Mouse (Mus musculus) kidney, embryonic 14.5 days (tissue): ENCODE measurements around the gene Creg2. TPM values are rescaled to one million over a fixed set of nuclear protein-coding genes. Genes with fewer than 3 reads are reported as not detected.

Source experiments
- ATAC-seq: fragments of 200-750 bp; cut with Nextera tagmentation; 2 replicates; pipeline ENCODE4 v1.8.0; 2017; ENCODE audit warnings: moderate number of reproducible peaks, mild to moderate bottlenecking, moderate TSS enrichment, moderate library complexity; ENCODE audit not compliant: low FRiP score, low TSS enrichment
- H3K27ac ChIP-seq: fragments of 300-500 bp; sonication (generic); 2 replicates; pipeline ENCODE4 v1.5.1; 2014; ENCODE audit warnings: low read depth, mild to moderate bottlenecking, low read length, moderate library complexity, mixed read lengths
- H3K27me3 ChIP-seq: fragments of 300-500 bp; sonication (generic); 2 replicates; pipeline ENCODE4 v1.6.1; 2014; ENCODE audit warnings: mild to moderate bottlenecking, low read length; ENCODE audit not compliant: control insufficient read depth, insufficient read depth
- H3K36me3 ChIP-seq: fragments of 300-500 bp; sonication (generic); 2 replicates; pipeline ENCODE4 v1.6.1; 2014; ENCODE audit warnings: low read length, mixed read lengths; ENCODE audit not compliant: control insufficient read depth, insufficient read depth
- H3K4me1 ChIP-seq: fragments of 300-500 bp; sonication (generic); 2 replicates; pipeline ENCODE4 v1.6.1; 2014; ENCODE audit warnings: low read length, mixed read lengths; ENCODE audit not compliant: control insufficient read depth, insufficient read depth
- H3K4me2 ChIP-seq: fragments of 300-500 bp; sonication (generic); replicated peaks from 2 replicates; pipeline ENCODE4 v1.6.1; 2014; ENCODE audit warnings: low read depth, mild to moderate bottlenecking, low read length
- H3K4me3 ChIP-seq: fragments of 300-500 bp; sonication (generic); 2 replicates; pipeline ENCODE4 v1.5.1; 2014; ENCODE audit warnings: mild to moderate bottlenecking, low read length
- H3K9ac ChIP-seq: fragments of 300-500 bp; sonication (generic); 2 replicates; pipeline ENCODE4 v1.6.1; 2014; ENCODE audit warnings: low read depth, mild to moderate bottlenecking, low read length, moderate library complexity
- H3K9me3 ChIP-seq: fragments of 300-500 bp; sonication (generic); 2 replicates; pipeline ENCODE4 v1.6.1; 2016; ENCODE audit warnings: low read length; ENCODE audit not compliant: control insufficient read depth
- WGBS: fragments of 180-500 bp; shearing (Covaris S2); extraction: QIAGEN DNeasy Blood & Tissue Kit; methylation state at CpG from one replicate; pipeline ENCODE4 v1.1.7; 2014; 5-methylcytosine and 5-hydroxymethylcytosine counted together
- polyA plus RNA-seq: library from polyadenylated mRNA; unstranded; fragments of >200 nt; fragmentation: Nextera tagmentation; extraction: Ambion mirVana; gene quantifications from 2 replicates; pipeline ENCODE4 v1.2.1, GENCODE M21; 2014

The Creg2 gene
- polyA plus RNA-seq, 1 experiment from 2014 or later: not detected

DNA sequence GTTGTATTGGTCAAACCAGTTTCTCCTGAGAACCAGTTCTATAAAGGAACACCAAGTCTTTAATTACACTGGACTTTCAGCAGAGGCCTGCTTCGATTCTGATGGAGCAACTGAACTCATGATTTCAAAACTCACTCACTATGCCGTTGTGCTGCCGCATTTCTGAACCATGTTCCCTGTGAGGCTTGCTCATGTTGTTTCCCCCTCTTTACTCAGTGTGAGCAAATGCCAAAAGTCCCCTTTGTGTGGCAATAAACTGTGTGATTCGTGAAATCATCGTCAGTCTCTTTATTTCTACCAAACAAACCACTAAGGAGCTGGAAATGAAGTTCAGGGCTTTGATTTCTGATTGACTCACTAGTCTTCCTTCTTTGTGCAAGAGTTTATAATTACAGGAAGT lies 72.8 kb downstream of the Creg2 start:
- Histone ChIP-seq H3K4me2 (no peak overlapping the region), H3K9ac (no peak overlapping the region), H3K4me3 (no peak overlapping the region), H3K27me3 (no peaks in the 10 kb centered on the region), H3K4me1 (peaks cover 22% of the 10 kb centered on the region), H3K27ac (no peak overlapping the region), H3K36me3 (no peaks in the 10 kb centered on the region), H3K9me3 (no peaks in the 10 kb centered on the region)
- ATAC-seq: no peak
- whole genome bisulfite sequencing: 76% methylated on average over 5 of the region's 5 CpGs

DNA sequence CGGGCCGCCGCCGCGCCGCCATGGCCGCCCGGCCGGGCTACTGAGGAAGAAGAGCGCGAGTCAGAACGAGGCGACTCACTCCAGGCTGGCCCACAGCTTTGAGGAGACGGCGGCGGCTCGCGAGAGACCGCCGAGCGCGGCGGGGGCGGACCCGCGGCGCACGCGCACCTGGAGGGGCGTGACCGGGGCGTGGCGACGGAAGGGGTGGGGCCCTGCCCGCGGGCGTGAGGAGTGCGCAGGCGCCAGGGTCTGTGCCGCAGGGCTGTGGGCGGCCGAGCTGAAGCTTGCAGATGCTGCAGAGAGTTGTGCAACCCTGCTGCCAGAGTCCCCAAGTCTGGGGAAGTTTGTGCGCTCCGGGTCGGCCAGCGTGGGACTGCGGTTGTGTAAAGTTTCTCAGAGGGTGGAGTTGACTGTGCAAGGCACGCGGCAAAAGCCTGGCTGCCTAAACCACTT lies 74.0 kb downstream of the Creg2 start, which contains the start of gene Rnf149:
Gene Rnf149 (minus strand): TSS at position 153 of the 453 bp plus-strand sequence.
- Histone ChIP-seq H3K9ac (peak within 1 kb of the TSS; percentile 95), H3K9me3 (no peaks in the 10 kb centered on the region), H3K36me3 (no peaks in the 10 kb centered on the region), H3K4me1 (peaks cover 28% of the 10 kb centered on the region), H3K27ac (peak within 1 kb of the TSS; percentile 98), H3K4me3 (peak within 1 kb of the TSS; percentile 81), H3K4me2 (peak within 1 kb of the TSS; percentile 48), H3K27me3 (no peaks in the 10 kb centered on the region)
- ATAC-seq: peak; percentile 98
- WGBS: 2% methylated on average over 49 of the region's 49 CpGs

DNA sequence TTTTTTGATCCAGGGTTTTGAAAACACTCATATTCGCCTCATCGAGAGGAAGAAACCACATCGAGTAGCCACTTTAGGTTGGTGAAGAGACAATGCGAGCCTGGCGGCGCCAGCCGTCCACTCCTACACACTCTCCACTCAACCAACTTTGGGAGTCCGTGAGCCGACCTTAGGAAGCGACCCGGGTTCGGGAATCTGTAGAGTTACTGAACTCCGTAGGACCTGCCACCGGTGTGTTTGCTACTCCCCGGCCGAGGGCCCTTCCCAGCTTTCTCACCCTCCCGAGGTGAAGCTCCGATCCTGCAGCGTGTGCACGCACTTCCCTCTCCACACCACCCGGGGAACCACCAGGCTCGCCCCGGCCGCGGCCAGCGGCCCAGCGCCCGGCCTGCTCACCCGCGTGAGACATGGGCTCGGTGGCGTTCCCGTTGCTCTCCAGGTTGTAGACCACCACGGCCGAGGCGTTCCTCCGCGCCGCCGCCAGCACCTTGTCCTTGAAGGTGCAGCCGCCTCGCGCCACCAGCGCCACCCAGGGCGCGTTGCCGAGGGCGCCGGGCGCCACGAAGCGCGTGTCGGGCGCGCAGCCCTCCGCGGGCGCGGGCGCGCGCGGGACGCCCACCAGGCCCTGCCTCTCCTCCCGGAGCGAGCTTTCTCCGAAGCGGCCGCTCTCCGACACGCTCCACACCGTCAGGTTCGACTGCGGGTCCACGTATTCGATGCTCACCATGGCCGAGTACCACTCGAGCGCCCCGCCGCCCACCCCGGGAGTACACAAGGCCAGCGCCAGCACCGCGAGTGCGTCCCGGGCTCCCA lies 74.6 kb downstream of the Creg2 start:
- Histone ChIP-seq H3K9ac (peak overlapping the region; percentile 95), H3K4me2 (peak overlapping the region; percentile 48), H3K9me3 (no peaks in the 10 kb centered on the region), H3K4me3 (peak overlapping the region; percentile 81), H3K36me3 (no peaks in the 10 kb centered on the region), H3K27ac (peak overlapping the region; percentile 98), H3K4me1 (peaks cover 30% of the 10 kb centered on the region), H3K27me3 (no peaks in the 10 kb centered on the region)
- under 1% methylated on average over 84 of the region's 88 CpGs for WGBS
- peak; percentile 77 for ATAC-seq

DNA sequence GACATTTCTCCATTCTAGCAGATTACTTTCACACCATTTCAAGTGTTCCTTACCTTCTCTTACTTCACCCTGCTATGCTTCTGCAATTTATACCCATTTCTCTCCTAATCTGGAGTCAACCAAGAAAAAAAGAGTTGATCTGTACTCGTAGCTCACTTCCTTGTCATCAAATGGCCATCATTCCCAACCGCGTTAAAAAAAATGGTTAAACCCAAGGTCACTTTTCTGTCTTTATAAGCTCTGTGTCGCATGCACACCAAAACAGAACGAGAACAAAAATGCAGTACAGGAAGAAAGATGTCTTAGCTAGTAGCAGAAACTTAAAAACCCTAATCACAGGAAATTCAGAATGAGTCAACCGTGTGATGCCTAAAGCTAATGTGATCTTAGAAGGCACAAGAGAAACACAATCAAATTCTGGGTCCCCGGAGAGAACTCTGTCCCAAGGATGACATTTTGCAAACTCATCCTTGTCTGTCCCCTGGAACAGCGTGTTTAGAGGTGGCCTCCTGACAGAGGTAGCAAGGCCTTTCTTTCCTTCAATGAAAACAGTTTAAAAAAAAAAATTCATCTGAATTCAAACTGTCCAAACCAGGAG lies 75.4 kb downstream of the Creg2 start:
- ATAC-seq: no peak
- peak overlapping the region; percentile 95 for H3K9ac ChIP-seq
- H3K27ac ChIP-seq: no peak overlapping the region; the same call in 1 of the 2 replicates
- H3K9me3 ChIP-seq: no peaks in the 10 kb centered on the region
- H3K4me3 ChIP-seq: peak overlapping the region; percentile 81
- peak overlapping the region; percentile 48 for H3K4me2 ChIP-seq
- H3K27me3 ChIP-seq: no peaks in the 10 kb centered on the region
- WGBS: 7% methylated on average over 8 of the region's 8 CpGs
- peaks cover 32% of the 10 kb centered on the region for H3K4me1 ChIP-seq
- H3K36me3 ChIP-seq: no peaks in the 10 kb centered on the region

DNA sequence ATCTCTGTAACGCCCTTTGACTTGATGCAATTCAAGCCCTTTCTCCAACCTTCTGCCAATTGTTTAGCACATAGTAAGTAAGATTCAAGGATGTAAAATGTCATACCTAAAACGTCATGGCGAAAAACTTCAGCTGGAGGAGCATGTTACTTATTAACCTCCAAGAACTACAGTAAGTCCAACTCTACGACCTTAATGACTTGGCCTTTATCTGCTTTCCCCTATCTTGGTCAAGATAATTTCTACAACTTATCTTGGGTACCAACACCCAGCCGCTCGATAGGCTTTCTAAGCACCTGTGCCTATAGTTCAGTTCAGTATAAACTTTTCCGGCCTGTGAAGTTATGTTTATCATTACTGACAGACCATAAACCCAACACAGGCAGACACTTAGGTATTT lies 77.4 kb downstream of the Creg2 start:
- no peaks in the 10 kb centered on the region for H3K36me3 ChIP-seq
- H3K9ac ChIP-seq: no peak overlapping the region
- H3K4me1 ChIP-seq: peaks cover 32% of the 10 kb centered on the region
- no peaks in the 10 kb centered on the region for H3K9me3 ChIP-seq
- no peaks in the 10 kb centered on the region for H3K27me3 ChIP-seq
- WGBS: 72% methylated on average over 7 of the region's 7 CpGs
- H3K4me2 ChIP-seq: no peak overlapping the region; the same call in 1 of the 2 replicates
- ATAC-seq: no peak
- H3K27ac ChIP-seq: no peak overlapping the region
- H3K4me3 ChIP-seq: no peak overlapping the region

DNA sequence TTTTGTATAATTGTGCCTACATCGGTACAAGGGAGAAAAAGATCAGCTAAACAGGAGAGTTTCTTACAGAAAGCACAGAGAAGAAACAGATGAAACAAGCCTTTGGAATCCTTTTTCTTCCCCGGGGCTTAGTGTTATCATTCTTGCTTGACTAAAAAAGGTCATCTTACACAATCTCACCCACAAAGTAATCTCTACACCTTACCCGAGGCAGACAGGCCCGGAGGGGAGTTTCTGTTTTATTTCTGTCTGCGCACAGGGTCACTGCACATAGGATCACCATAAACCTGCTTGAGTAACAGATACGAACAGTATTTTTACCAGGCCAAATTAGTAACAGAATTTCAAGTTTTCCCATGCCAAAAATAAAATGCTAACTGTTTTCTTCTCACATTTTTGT lies 79.6 kb downstream of the Creg2 start:
- H3K4me3 ChIP-seq: no peak overlapping the region
- ATAC-seq: no peak

More for the DNA sequence above, 79.6 kb downstream of the Creg2 start:
- Histone ChIP-seq H3K9me3 (no peaks in the 10 kb centered on the region), H3K4me1 (peaks cover 27% of the 10 kb centered on the region), H3K9ac (no peak overlapping the region), H3K4me2 (no peak overlapping the region), H3K27ac (no peak overlapping the region), H3K36me3 (no peaks in the 10 kb centered on the region), H3K27me3 (no peaks in the 10 kb centered on the region)
- WGBS: 26% methylated on average over 6 of the region's 6 CpGs

Other genes starting within 250 kb of the Creg2 start
- gene Tbc1d8, start 172.7 kb downstream of the Creg2 start, polyA plus RNA-seq: 6.4 and 12.2 TPM in 2 replicates
- gene Cnot11, start 116.5 kb downstream of the Creg2 start, polyA plus RNA-seq: 30.0 and 36.2 TPM in 2 replicates
- 41.3 and 45.2 TPM in 2 replicates for gene Rnf149, start 74.1 kb downstream of the Creg2 start, polyA plus RNA-seq
- gene Rfx8, start 69.5 kb upstream of the Creg2 start, polyA plus RNA-seq: 0.18 TPM in 1 of 2 replicates, not detected in the other
- gene Gm3646, start 153.9 kb upstream of the Creg2 start, polyA plus RNA-seq: not detected in 2 replicates
- gene Map4k4, start 249.4 kb upstream of the Creg2 start, polyA plus RNA-seq: 40.1 and 48.2 TPM in 2 replicates